Mouse (Mus musculus): ENCODE measurements at regions not wholly inside any gene's neighbourhood (a gene's known extent, or its start where the extent isn't known, plus 50 kb on each side); places are given as distances from the start of the nearest gene placed in this dataset.

DNA sequence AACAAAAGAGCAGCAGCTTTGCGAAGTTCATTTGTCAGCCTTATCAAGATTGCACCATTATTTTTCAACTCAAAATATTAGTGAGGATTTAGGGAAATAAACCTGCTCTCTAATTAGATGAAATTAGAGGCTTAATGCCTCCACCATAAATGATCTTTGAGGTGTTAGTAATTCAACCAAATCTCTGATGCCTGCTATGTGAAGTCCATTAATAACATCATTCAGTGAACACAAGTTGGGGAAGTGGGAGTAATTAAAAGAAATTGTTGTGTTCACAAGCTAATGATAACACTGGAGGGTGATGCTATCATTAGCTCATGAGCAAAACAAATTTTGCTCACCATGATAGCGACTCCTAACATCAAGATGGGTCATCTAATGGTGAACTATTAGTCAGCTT is 246.0 kb downstream of the Ttc6 start:
- no peak for DNase-seq (ENCODE audit: low read depth, low spot score)

DNA sequence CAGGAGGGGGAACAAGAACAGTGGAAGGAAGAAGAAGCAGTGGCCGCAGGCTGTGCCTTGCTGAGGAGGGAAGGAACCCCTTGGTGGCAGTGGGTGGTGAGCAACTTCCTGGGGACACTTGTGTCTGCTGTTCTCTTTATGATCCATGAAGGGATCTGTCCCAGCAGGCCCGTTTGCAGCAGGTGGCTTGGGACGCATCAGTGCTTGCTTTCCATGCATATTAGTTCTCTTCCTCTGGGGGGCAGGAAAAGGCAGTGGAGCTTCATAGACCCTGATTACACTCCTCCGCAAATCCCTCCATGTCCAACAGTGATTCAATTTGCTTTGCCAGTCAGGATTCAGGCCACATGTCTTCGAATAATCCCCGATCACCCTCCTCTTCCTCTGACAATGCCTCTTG is 259.9 kb downstream of the Ttc6 start:
- DNase-seq (ENCODE audit: low read depth, low spot score): no peak

DNA sequence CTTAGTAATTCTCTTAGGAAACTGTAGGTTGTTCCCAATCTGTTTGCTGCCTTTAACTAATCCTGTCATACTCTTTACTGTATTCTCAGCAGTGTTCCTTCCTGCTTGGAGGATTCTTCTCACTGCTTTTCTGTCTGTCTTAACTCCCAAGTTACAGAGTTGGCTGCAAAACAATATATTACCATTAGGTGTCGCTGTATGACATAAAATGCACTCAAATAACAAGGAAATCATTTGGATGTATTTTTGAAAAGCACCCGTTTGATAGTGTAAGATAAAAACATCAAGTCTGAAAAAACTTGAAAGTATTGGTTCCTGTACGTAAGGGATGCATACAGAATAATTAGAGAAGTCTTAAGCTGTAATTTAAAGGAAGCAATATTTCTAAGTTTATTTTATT is 261.8 kb downstream of the Ttc6 start:
- peak; percentile 39 for DNase-seq (ENCODE audit: low read depth, low spot score)

DNA sequence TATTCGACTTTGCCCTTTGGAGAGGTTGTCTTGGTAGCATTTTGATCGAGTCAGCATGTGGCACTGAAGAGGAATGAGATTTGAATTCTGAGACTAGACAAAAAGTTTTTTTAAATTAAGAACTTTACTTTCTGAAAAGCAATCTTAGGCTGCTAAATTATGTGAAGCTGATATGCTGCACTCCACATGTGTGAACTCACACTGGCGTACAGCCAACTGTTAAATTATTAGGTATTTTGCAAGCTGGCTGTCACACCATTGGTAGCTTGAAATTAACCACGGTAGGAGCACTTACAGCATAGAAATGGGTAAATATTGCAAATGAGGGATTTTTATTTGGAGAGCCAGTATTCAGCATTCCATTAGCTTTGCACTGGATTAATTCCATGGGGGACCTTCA is 278.9 kb downstream of the Ttc6 start:
- DNase-seq (ENCODE audit: low read depth, low spot score): no peak

DNA sequence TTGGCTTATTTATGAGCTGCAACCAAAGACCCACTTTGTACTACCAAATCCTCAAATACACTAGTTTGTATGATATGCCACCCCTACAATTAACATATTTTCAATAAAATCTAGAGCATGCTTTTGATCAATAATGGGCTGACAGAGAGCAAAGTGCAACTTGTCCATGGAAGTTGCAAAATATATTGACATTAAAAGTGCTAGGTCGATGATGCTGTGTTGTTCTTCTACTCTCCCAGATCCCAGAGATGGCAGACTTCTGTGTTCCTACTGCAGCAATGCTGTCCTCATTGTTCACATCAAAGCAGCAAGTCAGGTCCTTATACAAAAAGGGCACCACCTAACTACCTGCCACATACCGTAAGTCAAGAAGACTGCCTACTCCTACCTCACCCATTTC is 307.1 kb downstream of the Ttc6 start:
- DNase-seq (ENCODE audit: low read depth, low spot score): no peak

DNA sequence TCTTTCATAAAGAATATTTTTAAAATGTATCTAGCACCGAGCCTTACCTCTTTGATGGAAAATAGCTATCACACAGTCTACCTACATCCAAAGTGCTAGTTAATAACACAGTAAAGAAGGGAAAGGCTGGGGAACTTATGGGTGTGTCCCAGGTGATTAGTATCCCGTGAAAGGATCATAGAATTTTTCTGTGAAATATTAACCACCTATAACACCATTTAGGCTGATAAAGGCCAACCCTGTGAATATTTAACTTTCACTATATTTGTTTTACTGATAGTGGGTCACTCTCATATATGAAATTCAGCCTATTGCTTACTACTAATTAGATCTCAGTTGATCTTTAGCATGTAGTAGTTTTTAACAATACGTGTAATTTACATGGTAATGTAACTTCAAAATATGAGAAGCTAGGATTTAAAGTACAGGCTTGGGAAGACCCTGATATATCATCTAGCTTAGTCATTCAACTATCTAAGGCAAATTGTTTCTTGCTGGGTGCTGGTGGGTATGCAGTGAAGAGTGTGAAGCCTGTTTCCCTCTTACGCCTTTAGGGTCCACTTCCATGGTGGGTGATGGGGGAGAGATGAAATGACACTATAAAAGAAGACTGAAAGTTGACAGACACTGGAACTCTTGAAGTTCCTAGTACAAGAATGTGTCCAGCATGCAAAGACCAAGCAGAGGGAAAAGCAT is 320.6 kb upstream of the Sstr1 start:
- DNase-seq (ENCODE audit: low read depth, low spot score): no peak

DNA sequence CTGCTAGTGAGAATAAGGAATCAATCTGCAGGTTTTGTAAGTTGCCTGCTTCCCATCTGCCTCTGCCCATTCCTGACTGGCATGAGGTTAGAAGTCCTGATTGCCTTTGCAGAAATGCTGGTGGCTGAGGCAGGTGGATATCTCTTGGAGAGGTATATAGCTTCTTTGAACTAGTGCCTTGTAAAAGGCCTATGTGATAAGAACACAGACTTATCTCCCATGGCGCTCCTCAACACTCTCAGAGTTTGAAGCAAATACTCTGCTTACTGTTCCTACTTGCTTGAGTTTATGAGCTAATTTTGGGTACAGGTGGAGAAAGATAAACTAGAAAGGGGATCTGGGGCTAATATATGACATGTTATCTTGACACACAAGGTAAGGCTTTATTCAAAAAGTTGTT is 320.0 kb upstream of the Sstr1 start:
- DNase-seq (ENCODE audit: low read depth, low spot score): no peak

DNA sequence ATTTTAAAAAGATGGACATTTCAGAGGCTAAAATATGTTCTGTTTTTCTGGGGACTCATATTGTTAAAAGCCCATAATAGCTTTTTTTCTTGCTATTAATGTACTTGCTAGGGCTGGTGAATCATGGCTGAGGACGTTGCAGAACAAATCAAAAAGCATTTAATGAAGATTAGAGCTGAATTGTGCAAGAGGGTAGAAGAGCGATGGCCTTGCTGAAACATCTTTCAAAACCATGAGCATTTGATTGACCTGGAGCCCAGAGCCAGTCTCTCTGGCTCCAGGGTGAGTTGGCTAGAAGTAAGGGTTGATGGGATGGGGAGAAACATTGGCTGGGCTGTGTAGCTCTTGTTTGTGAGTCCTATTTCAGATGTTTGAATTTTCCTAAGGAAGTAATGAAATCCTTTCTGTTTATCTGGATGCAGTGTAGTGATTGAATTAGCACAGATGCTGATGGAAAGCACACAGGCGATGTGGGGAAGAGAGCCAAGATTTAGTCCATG is 313.8 kb upstream of the Sstr1 start:
- DNase-seq (ENCODE audit: low read depth, low spot score): no peak

DNA sequence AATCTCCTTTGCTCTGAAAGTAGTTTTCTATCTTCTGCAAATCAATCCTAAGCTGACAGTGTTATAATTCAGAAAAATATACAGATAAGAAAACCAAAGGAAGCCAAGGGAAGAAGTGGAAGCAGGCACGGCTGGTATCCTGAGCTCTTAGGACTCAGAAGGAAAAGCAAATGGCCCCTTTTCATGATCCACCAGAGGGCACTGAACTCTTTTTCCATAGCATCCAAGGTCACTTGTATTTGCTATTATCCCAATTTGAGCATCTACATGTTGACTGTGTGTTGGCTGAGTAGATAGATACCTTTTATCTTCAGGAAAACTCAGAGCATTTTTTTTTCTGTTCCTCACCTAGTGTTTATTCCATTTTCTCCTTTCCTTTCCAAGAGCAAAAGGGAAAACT is 306.9 kb upstream of the Sstr1 start:
- DNase-seq (ENCODE audit: low read depth, low spot score): no peak

DNA sequence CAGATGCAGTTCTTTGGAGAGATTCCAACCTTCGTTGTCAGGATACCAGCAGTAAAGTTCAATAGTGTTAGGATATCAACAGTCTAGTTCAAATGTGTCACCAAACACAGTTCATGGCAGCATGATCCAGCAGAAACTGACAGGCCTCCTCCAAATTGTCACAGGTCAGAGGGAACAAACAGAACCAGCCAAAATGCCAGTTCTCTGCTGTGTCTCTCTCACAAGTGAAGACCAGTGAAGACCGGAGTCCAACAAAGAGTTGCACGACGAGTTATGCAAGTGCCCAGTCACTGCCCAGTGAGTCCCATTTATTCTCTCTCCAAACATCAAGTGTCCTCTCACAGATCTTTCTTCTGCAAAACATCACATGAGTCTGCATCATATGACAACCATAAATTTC is 293.4 kb upstream of the Sstr1 start:
- no peak for DNase-seq (ENCODE audit: low read depth, low spot score)

DNA sequence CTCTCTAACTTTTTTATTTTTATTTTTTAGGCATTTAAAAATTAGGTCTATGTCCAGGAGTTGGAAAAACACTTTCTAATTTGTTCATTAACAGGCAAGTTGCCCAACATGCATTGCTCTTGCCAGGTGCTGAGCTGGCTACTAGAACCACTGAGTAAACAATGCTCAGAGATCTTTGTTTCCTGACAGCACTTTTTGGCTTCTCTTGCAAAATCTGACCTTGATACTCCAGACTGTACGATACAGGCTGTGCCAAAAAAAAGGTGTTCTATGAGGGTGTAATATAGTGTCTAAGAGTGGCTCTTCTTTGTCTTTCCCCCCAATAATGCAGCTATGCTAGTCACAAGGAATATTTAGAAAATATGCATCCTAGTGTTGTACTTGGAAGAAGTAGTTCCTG is 289.5 kb upstream of the Sstr1 start:
- no peak for DNase-seq (ENCODE audit: low read depth, low spot score)

DNA sequence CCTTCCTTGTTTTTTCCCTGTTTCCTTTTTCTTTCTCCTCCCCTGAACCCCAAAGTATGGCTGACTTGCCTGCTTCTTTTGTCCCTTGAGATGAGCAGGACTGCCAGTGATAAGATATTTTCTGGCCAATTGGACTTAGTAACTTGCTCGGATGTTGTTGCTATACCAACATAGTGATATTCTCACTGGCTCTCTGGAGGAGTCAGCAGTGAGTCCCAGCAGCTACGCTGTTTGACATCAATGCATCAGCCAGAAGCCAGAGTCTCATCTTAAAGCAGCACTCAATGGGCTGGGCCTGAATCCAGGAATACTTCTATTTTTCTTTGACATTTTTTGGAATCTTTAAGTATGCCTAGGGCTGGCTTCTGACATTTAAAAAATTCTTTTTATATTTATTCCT is 287.1 kb upstream of the Sstr1 start:
- no peak for DNase-seq (ENCODE audit: low read depth, low spot score)

DNA sequence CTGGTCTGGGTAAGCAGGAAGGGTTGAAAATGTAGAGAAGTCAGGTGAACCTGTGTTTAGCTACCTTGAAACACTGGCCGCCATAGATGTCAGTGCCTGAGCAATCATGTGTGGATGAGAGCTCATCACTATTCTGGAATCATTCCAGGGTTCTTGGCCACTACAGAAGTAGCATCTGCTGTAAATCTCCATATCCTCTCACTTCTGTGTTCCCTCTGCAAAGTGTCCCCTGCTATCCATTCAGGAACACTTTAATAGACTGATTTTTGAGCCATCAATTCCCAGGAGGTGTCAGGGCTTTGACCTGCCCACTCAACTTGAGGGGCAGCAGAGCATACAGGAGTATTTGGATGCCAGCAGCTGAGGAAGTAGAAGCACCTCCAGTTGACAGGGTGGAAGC is 284.7 kb upstream of the Sstr1 start:
- DNase-seq (ENCODE audit: low read depth, low spot score): no peak

DNA sequence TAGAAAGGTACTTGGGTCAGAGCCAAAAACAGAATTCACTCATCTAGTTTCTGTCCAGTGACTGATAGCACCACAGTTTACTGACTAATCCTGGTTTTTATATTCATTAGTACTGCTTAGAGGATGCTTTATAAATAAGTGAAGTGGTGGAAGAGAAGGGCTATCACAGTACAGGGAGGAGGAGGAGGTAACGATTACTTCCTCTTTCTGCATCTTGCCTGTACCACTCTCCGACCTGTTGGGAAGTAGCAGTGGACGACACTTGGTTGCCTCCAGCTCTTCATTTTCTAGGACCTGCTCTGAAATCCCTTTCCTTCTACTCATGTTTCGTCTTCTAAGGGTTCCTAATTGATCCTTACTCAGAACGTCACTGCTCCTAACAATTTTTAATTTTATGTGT is 283.5 kb upstream of the Sstr1 start:
- DNase-seq (ENCODE audit: low read depth, low spot score): no peak

DNA sequence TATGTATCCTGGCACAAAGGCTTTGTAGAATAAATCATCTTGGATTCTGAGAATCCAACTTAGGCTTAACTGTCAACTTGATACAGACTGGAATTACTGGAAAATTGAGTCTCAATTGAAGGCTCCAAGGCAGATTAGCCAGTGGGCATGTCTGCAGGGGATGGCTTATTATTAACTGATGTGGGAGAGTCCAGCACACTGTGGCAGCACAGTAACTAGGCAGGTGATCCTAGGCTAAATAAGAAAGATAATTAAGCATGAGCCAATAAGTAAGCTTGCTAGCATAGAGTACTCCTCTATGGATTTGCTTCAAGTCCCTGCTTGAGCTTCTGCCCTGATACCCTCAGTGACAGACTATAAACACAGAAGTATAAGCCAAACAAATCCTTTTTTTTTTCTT is 279.7 kb upstream of the Sstr1 start:
- DNase-seq (ENCODE audit: low read depth, low spot score): no peak

DNA sequence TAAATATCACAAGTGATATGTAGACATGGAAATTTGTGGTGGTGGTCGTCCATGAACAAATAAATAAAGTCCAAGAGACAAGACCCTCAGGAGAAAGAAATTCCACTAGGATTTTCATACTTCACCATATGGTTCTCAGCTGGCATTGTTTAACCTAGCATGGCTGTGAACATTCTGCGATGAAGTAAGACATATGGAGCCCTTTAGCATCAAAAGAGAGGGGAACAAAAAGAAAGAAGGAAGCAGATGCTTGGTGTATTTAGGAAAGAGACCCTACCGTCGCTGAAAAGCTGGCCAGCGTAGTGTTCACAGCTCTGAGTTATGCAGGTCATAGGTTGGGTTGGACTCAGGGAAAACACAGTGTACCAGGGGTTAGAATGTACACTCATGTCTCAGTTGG is 261.7 kb upstream of the Sstr1 start:
- no peak for DNase-seq (ENCODE audit: low read depth, low spot score)

DNA sequence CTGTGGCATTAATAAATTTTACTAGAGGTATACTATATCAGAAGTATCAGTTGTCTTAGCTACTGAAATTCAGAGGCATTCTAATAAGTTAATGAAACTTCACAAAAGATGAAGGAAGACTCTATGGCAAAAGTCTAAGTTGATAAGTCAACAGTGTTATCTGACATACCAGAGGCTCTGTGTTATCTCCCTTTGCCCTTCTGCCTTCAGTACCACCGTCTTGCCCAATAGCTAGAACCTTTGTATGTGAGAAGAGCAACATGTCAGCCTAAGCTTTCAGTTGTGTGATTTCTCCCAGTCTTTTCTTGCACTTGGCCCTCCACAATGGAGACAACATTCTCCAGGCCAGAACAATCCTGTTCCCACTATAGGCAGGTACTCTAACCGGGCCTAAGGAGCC is 253.0 kb upstream of the Sstr1 start:
- DNase-seq (ENCODE audit: low read depth, low spot score): no peak

DNA sequence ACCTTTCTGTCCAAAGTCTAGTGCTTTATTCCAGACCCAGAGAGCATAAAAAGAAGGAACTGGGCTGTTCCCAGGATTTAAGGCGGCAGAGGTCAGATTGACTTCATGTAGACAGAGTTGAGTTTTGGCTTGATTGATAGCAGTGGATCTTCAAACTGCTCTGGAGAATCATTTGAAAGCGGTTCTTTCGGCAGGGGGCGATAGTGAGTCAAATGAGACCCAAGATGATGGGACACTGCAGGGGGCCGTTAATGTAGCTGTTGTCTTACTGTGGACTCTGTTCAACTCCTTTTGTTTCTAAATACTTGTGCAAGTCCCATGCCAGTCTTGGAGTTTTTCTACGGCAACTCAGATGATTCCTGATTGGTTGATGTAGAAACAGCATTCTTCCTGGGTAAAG is 251.4 kb upstream of the Sstr1 start:
- no peak for DNase-seq (ENCODE audit: low read depth, low spot score)

DNA sequence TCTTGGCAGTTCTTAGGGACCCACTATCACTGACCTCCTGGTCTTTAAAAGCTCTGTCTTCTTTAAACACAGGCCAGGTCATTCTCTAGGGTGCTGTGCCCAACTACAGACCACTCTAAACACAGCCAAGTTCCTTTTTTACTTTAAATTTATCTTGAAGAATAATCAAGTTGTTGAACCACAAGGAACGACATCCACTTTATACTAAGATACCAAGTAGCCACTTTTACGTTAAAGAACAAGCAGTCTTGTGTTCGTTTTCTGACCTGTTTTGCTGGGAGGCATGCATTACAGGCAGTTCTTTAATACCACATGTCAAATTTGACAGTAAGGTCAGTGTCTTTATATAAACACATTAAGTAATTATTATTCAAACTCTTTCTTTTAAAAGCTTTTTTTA is 242.4 kb upstream of the Sstr1 start:
- no peak for DNase-seq (ENCODE audit: low read depth, low spot score)

DNA sequence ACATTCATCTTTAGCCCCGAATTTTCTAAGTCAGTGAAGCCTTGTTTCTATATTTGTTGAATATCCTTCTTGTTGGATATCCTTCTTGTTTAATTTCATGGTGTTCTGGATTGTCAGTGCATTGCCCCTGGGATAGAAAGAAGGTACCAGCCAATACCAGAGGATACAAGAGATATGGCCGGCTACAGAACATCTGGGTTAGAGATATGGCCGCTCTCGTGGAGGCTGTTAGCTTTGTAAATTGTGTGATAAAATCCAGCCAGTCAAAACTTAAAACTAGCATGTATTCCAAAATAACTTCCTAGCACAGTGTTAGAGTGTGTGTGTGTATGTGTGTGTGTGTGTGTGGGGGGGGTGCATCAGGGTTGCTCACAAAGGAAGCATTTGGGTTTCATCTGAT is 241.4 kb upstream of the Sstr1 start:
- DNase-seq (ENCODE audit: low read depth, low spot score): no peak

DNA sequence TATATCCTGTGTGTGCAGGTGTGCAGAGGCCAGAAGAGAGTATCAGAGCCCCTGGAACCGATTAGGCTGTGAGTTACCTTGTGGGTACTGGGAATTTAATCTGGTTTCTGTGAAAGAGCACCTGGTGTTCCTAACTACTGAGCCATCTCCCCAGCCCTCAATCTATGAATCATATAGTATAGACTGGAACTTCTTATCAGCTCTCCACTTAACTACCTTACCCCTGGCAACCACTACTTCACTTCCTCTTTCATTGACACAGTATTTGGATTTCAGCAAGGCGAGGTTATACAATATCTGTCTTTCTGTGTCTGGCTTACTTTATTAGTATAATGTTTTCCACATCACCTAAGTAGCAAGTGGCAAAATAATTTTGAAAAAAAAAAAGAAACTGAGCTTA is 239.1 kb upstream of the Sstr1 start:
- no peak for DNase-seq (ENCODE audit: low read depth, low spot score)
